In the genomic region with DNA sequence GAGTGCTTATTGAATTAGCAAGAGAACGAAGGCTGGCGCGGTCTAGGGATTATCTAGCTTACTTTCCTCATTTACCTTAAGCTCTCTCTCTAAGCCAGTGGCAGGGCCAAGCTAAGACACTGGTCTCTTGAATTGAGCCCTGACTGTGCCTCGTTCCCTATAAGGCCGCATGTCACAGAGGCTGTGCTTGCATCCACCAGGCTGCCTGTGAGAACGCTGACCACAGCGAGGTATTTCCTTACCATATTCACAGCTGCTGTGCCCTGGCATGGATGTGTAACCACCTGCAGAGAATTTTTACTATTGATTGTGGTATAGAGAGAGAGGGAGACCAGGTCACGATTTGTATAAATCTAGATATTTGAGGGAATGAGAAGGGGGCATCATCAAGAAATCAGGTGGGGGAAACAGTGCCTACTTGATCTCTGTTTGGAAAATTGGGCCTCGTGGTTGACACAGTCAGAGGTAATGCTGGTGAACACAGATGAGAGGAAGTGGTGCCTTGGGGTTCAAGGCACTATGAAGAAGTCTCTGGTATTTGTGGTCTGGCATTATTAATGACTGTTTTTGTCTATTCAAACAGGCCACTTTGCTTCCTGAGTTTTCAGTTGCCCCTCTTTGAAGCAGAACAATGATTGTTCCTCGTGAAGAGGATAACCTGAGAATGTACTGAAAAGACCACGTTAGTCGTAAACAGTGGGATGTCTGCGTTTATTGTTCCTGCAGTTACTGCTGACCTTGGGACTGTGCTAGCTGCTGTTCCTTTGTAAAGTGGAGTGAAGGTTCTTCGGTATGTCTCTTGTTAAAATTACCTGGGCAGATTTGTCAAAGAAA, we compare ENCODE assay signal across 16 mouse cellular contexts. TPM values are rescaled to one million over a fixed set of nuclear protein-coding genes. Genes with fewer than 3 reads are reported as not detected.
"Had no signal": no experiment of that assay in that cellular context is flagged by ENCODE, and none has a peak within 500 bp of the region (broad histone marks: within the 10 kb centered on the region; RNA-seq: fewer than 3 reads in every experiment).

No protein-coding gene starts in this region.

- H3K4me1 ChIP-seq: limb, embryonic 13.5 days; midbrain, embryonic 10.5 days; neural tube, embryonic 13.5 days; stomach, embryonic 15.5 days had no signal

- H3K36me3 ChIP-seq: limb, embryonic 13.5 days; midbrain, embryonic 10.5 days; neural tube, embryonic 13.5 days; stomach, embryonic 15.5 days had no signal

- H3K9me3 ChIP-seq: limb, embryonic 13.5 days; midbrain, embryonic 10.5 days; neural tube, embryonic 13.5 days; stomach, embryonic 15.5 days had no signal

- H3K4me3 ChIP-seq: layer of hippocampus, adult 2 months; limb, embryonic 13.5 days; midbrain, embryonic 10.5 days; neural tube, embryonic 13.5 days; stomach, embryonic 15.5 days had no signal

- H3K9ac ChIP-seq: limb, embryonic 13.5 days; liver, embryonic 14.5 days; neural tube, embryonic 13.5 days; stomach, embryonic 15.5 days had no signal

- DNase-seq: kidney, postnatal 10 days; kidney, postnatal 4 days; left cerebral cortex, postnatal 4 days; lung, adult 18-20 months; thymus, adult 2 months; thymus, postnatal 25 days had no signal

- ATAC-seq: midbrain, embryonic 16.5 days had no signal

- H3K27me3 ChIP-seq: limb, embryonic 13.5 days; neural tube, embryonic 13.5 days; stomach, embryonic 15.5 days had no signal

- H3K27ac ChIP-seq: layer of hippocampus, adult 2 months; limb, embryonic 13.5 days; liver, embryonic 14.5 days; midbrain, embryonic 10.5 days; neural tube, embryonic 13.5 days; stomach, embryonic 15.5 days had no signal

- H3K4me2 ChIP-seq: limb, embryonic 13.5 days; neural tube, embryonic 13.5 days; stomach, embryonic 15.5 days had no signal

RNA-seq across cellular contexts. Expression of gene Clnk, which starts 52.3 kb away (rescaled TPM):
- total RNA-seq: layer of hippocampus, adult 2 months; left cerebral cortex, postnatal 4 days; liver, adult 2 months had no signal
- polyA plus RNA-seq: kidney, embryonic 14.5 days; limb, embryonic 13.5 days; liver, adult 2 months; lung, embryonic 16.5 days; neural tube, embryonic 13.5 days had no signal
